In the genomic region with DNA sequence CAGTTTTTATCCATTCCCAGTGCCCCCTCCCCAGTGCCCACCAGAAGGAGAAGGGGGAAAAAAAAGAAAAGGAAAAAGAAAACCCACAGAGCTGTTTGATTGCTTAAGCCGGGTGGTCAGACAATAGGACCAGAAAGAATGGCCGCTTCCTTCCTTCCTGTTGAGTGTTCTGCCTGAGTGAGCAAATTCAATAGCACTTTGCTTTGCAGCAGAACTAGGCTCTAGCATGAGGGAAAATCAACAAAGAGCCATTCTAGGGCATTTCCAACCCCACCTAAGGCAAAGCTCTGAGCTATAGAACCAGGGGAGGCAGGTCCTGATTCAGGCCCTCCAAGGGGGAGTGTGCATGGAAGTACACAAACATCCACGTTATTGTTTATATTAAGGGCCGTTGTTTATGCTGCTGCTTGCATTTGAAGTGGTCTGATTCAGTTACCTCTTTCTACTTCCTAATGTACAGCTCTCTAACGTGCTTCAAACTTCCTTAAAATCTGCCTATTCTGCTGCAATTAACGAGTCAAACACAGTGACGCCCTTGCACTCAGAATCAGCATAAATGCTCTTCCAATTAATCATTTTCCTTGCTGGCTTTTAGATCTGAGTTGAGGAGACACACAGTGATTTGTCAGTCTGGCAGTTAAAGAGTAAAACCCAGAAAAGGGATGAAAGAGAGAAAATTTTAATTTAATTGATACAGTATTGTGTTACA, we compare ENCODE assay signal across 9 mouse cellular contexts. TPM values are rescaled to one million over a fixed set of nuclear protein-coding genes. Genes with fewer than 3 reads are reported as not detected.
DNase-seq lines count a peak whose midpoint lies in the region; ATAC-seq and TF ChIP-seq lines count a peak whose summit lies in the region.
"Had no signal": no experiment of that assay in that cellular context is flagged by ENCODE, and none has a peak within 500 bp of the region (broad histone marks: within the 10 kb centered on the region; RNA-seq: fewer than 3 reads in every experiment).

No protein-coding gene starts in this region.

- peaks cover 8% of the 10 kb centered on the region; the same call in 1 of the 2 replicates for H3K36me3 ChIP-seq in ES-Bruce4 (ENCODE audit: control insufficient read depth, insufficient read depth, low read length, poor library complexity, severe bottlenecking)
- no peaks in the 10 kb centered on the region for H3K36me3 ChIP-seq in forebrain, embryonic 14.5 days (ENCODE audit: control insufficient read depth, insufficient read depth, low read length)
- H3K36me3 ChIP-seq in midbrain, embryonic 10.5 days, result no peaks in the 10 kb centered on the region
- H3K36me3 ChIP-seq: heart, embryonic 15.5 days had no signal

- TF ChIP-seq CTCF in ES-Bruce4 (IDR thresholded peaks at IDR 0.05; ENCODE audit: low read depth, low read length), result no peak

- H3K9ac ChIP-seq in ES-Bruce4 (ENCODE audit: low read depth, poor library complexity, severe bottlenecking), result peak overlapping the region; percentile 57; the same call in 1 of the 2 replicates
- H3K9ac ChIP-seq in forebrain, embryonic 14.5 days (ENCODE audit: low read length), result no peak overlapping the region
- H3K9ac ChIP-seq: heart, embryonic 15.5 days had no signal

- 2% methylated on average over 7 of the region's 7 CpGs for WGBS in forebrain, embryonic 14.5 days
- WGBS in midbrain, embryonic 10.5 days, result 12% methylated on average over 7 of the region's 7 CpGs

- peak; percentile 44; the same call in 1 of the 2 replicates for TF ChIP-seq EP300 in ES-Bruce4 (IDR thresholded peaks at IDR 0.05; ENCODE audit: insufficient read depth, low read depth, low read length)

- H3K4me1 ChIP-seq in ES-Bruce4 (ENCODE audit: control insufficient read depth, insufficient read depth, low read length), result no peaks in the 10 kb centered on the region
- H3K4me1 ChIP-seq in forebrain, embryonic 14.5 days (ENCODE audit: control insufficient read depth, insufficient read depth, low read length), result peaks cover 6% of the 10 kb centered on the region; the same call in 1 of the 2 replicates
- peaks cover 22% of the 10 kb centered on the region for H3K4me1 ChIP-seq in midbrain, embryonic 10.5 days
- H3K4me1 ChIP-seq: heart, embryonic 15.5 days had no signal

- H3K27ac ChIP-seq in ES-Bruce4 (ENCODE audit: insufficient read depth, low read length), result peak overlapping the region; percentile 98
- peak overlapping the region; percentile 59; the same call in 1 of the 2 replicates for H3K27ac ChIP-seq in forebrain, embryonic 14.5 days (ENCODE audit: low read depth, low read length)
- H3K27ac ChIP-seq in midbrain, embryonic 10.5 days (replicated peaks), result peak overlapping the region; percentile 79
- H3K27ac ChIP-seq: heart, embryonic 15.5 days had no signal

- peaks cover 19% of the 10 kb centered on the region for H3K9me3 ChIP-seq in ES-Bruce4 (replicated peaks; ENCODE audit: control insufficient read depth, insufficient read depth, low read length, poor library complexity, severe bottlenecking)
- no peaks in the 10 kb centered on the region for H3K9me3 ChIP-seq in forebrain, embryonic 14.5 days (replicated peaks; ENCODE audit: control insufficient read depth, low read length)
- H3K9me3 ChIP-seq in midbrain, embryonic 10.5 days (replicated peaks), result no peaks in the 10 kb centered on the region
- H3K9me3 ChIP-seq: heart, embryonic 15.5 days had no signal

- ATAC-seq in forebrain, embryonic 14.5 days, result peak; percentile 91
- ATAC-seq: activated CD4-positive, CD25-positive, alpha-beta regulatory T cell, adult 4 months had no signal

- no peak for TF ChIP-seq POLR2A in ES-Bruce4 (IDR thresholded peaks at IDR 0.05; ENCODE audit: insufficient read depth, low read length)

- H3K4me3 ChIP-seq in ES-Bruce4 (ENCODE audit: low read depth, low read length), result no peak overlapping the region
- no peak overlapping the region for H3K4me3 ChIP-seq in forebrain, embryonic 14.5 days (ENCODE audit: low read depth, low read length)
- 0 out of 2 replicates have a peak overlapping the region, but pooled peaks have one; percentile 11 for H3K4me3 ChIP-seq in midbrain, embryonic 10.5 days
- H3K4me3 ChIP-seq: heart, embryonic 15.5 days had no signal

- peak overlapping the region; percentile 8; the same call in 1 of the 2 replicates for H3K4me2 ChIP-seq in forebrain, embryonic 14.5 days (ENCODE audit: low read length)
- H3K4me2 ChIP-seq: heart, embryonic 15.5 days had no signal

- peak; percentile 83 for DNase-seq in Muller cell, postnatal 12 days (ENCODE audit: inconsistent ontology term)
- DNase-seq in forebrain, embryonic 14.5 days (ENCODE audit: low spot score), result peak; percentile 87
- peak; percentile 67 for DNase-seq in midbrain, embryonic 10.5 days (ENCODE audit: low spot score)
- DNase-seq in left cerebral cortex, postnatal 36 days (ENCODE audit: low spot score in 2 of 2), result no peak
- DNase-seq in layer of hippocampus, postnatal 10 days (ENCODE audit: low spot score in 2 of 2), result no peak
- DNase-seq in urinary bladder, postnatal 4 days (ENCODE audit: low spot score in 2 of 2), result no peak

- no peaks in the 10 kb centered on the region for H3K27me3 ChIP-seq in ES-Bruce4 (ENCODE audit: control insufficient read depth, insufficient read depth, low read length, poor library complexity, severe bottlenecking)
- no peaks in the 10 kb centered on the region for H3K27me3 ChIP-seq in forebrain, embryonic 14.5 days (replicated peaks; ENCODE audit: control insufficient read depth, insufficient read depth, low read length)
- H3K27me3 ChIP-seq in midbrain, embryonic 10.5 days (ENCODE audit: low read depth, poor library complexity, severe bottlenecking), result peaks cover 63% of the 10 kb centered on the region
- H3K27me3 ChIP-seq: heart, embryonic 15.5 days had no signal

- intact Hi-C loops in left cerebral cortex, postnatal 36 days (cut with DNase I), result no loop called here

RNA-seq across cellular contexts. Expression of a gene that starts 45.1 kb away (rescaled TPM):
- polyA plus RNA-seq in ES-Bruce4 (2011; ENCODE audit: insufficient read depth, insufficient read length, low read depth, missing spikeins), result 69.6 and 71.3 TPM in 2 replicates
- polyA plus RNA-seq in forebrain, embryonic 14.5 days (2014; fragmentation: Nextera tagmentation; extraction: Ambion mirVana), result 22.9 and 28.0 TPM in 2 replicates
- polyA plus RNA-seq in midbrain, embryonic 10.5 days (2016; fragmentation: Nextera tagmentation; extraction: Ambion mirVana), result 25.8 and 29.0 TPM in 2 replicates
- total RNA-seq in left cerebral cortex, postnatal 36 days (2021), result 10 to 100 TPM; 92.0 to 97.1 TPM
- total RNA-seq in layer of hippocampus, postnatal 10 days (2021), result 10 to 100 TPM; 70.6 to 72.6 TPM
- polyA plus RNA-seq: activated CD4-positive, CD25-positive, alpha-beta regulatory T cell, adult 4 months had no signal

Comparison
In these comparisons a context has a peak if more than half of its experiments do, and no peak if none do; other contexts are left out.
1. DNase-seq: peak in Muller cell, postnatal 12 days (single experiment), forebrain, embryonic 14.5 days (single experiment) and midbrain, embryonic 10.5 days (single experiment); none in left cerebral cortex, postnatal 36 days (0 of 2), layer of hippocampus, postnatal 10 days (0 of 2) and urinary bladder, postnatal 4 days (0 of 2).
2. Peak in every context shown above with its lines, with median percentiles within 50 percentile points of each other: H3K27ac ChIP-seq.